Comparison of ENCODE assay signal across 8 mouse cellular contexts in the genomic region with DNA sequence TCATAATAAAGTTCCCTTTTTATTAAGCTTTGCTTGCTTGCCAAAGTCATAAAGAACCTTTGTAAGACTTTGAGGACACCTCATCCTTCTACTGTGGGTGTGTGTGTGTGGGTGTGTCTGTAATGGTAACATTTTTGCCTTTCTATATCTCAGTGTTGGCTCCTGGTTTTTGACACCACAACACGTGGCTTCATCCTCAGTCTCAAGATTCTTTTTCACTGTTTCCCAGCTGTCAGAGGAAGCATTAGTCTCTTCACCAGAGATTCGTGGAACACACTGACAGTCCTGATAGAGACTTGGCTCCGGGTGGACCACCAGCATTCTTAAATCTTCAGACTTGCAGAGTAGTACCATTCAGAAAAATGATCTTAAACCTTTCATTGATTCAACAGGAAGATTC. TPM values are rescaled to one million over a fixed set of nuclear protein-coding genes. Genes with fewer than 3 reads are reported as not detected.
DNase-seq lines count a peak whose midpoint lies in the region; ATAC-seq and TF ChIP-seq lines count a peak whose summit lies in the region.

No protein-coding gene starts in this region.

- no peak for DNase-seq in heart, adult 8-10 months (ENCODE audit: low spot score)
- no peak for DNase-seq in hindbrain, postnatal 0 days (ENCODE audit: low spot score)
- no peak for DNase-seq in midbrain, embryonic 14.5 days
- no peak for DNase-seq in ovary, postnatal 36 days (ENCODE audit: low spot score)
- no peak for DNase-seq in adrenal gland, postnatal 25 days
- DNase-seq in urinary bladder, postnatal 36 days (ENCODE audit: low spot score in 2 of 2), result no peak

- WGBS in heart, embryonic 13.5 days, result 15% methylated on average over 3 of the region's 3 CpGs
- 31% methylated on average over 3 of the region's 3 CpGs for WGBS in embryonic facial prominence, embryonic 12.5 days
- WGBS in hindbrain, postnatal 0 days, result 19% methylated on average over 3 of the region's 3 CpGs
- WGBS in midbrain, embryonic 14.5 days, result 24% methylated on average over 3 of the region's 3 CpGs

- H3K9ac ChIP-seq in heart, embryonic 13.5 days, result peak overlapping the region; percentile 24; the same call in 1 of the 2 replicates
- H3K9ac ChIP-seq in embryonic facial prominence, embryonic 12.5 days, result no peak overlapping the region
- H3K9ac ChIP-seq in hindbrain, postnatal 0 days (replicated peaks; ENCODE audit: low read length), result no peak overlapping the region
- H3K9ac ChIP-seq in midbrain, embryonic 14.5 days (replicated peaks; ENCODE audit: low read length), result no peak overlapping the region

- no peak for TF ChIP-seq CTCF in hindbrain, postnatal 0 days (IDR thresholded peaks at IDR 0.05; ENCODE audit: low read depth)

- peaks cover 7% of the 10 kb centered on the region for H3K36me3 ChIP-seq in heart, embryonic 13.5 days
- peaks cover 8% of the 10 kb centered on the region for H3K36me3 ChIP-seq in embryonic facial prominence, embryonic 12.5 days
- H3K36me3 ChIP-seq in hindbrain, postnatal 0 days (ENCODE audit: insufficient read depth, low read length), result 0 out of 2 replicates have a peak, but pooled peaks cover 7% of the 10 kb centered on the region
- H3K36me3 ChIP-seq in midbrain, embryonic 14.5 days (ENCODE audit: control insufficient read depth, insufficient read depth, low read length), result peaks cover 8% of the 10 kb centered on the region

- peak overlapping the region; percentile 84 for H3K4me2 ChIP-seq in heart, embryonic 13.5 days
- H3K4me2 ChIP-seq in embryonic facial prominence, embryonic 12.5 days (replicated peaks), result peak overlapping the region; percentile 93
- peak overlapping the region; percentile 80 for H3K4me2 ChIP-seq in hindbrain, postnatal 0 days (ENCODE audit: low read depth, low read length)
- H3K4me2 ChIP-seq in midbrain, embryonic 14.5 days (ENCODE audit: low read length), result peak overlapping the region; percentile 90

- H3K9me3 ChIP-seq in heart, embryonic 13.5 days, result no peaks in the 10 kb centered on the region
- H3K9me3 ChIP-seq in embryonic facial prominence, embryonic 12.5 days, result no peaks in the 10 kb centered on the region
- no peaks in the 10 kb centered on the region for H3K9me3 ChIP-seq in hindbrain, postnatal 0 days (ENCODE audit: low read length)
- H3K9me3 ChIP-seq in midbrain, embryonic 14.5 days (ENCODE audit: control insufficient read depth, low read length), result no peaks in the 10 kb centered on the region

- peak overlapping the region; percentile 67 for H3K4me3 ChIP-seq in heart, embryonic 13.5 days
- peak overlapping the region; percentile 81 for H3K4me3 ChIP-seq in embryonic facial prominence, embryonic 12.5 days
- H3K4me3 ChIP-seq in hindbrain, postnatal 0 days (ENCODE audit: low read length), result peak overlapping the region; percentile 61
- H3K4me3 ChIP-seq in midbrain, embryonic 14.5 days (replicated peaks; ENCODE audit: low read depth, low read length), result peak overlapping the region; percentile 61

- H3K27me3 ChIP-seq in heart, embryonic 13.5 days (replicated peaks), result no peaks in the 10 kb centered on the region
- no peaks in the 10 kb centered on the region for H3K27me3 ChIP-seq in embryonic facial prominence, embryonic 12.5 days
- H3K27me3 ChIP-seq in hindbrain, postnatal 0 days (ENCODE audit: insufficient read depth, low read length), result no peaks in the 10 kb centered on the region
- H3K27me3 ChIP-seq in midbrain, embryonic 14.5 days (ENCODE audit: control insufficient read depth, insufficient read depth, low read length), result no peaks in the 10 kb centered on the region

- no peak for ATAC-seq in heart, embryonic 13.5 days (ENCODE audit: extremely low read depth, insufficient number of reproducible peaks, low FRiP score, low TSS enrichment)
- 0 out of 2 replicates have a peak, but pooled peaks have one; percentile 25 for ATAC-seq in embryonic facial prominence, embryonic 12.5 days (ENCODE audit: insufficient number of reproducible peaks, insufficient read depth, low FRiP score, low TSS enrichment)
- no peak for ATAC-seq in hindbrain, postnatal 0 days
- ATAC-seq in midbrain, embryonic 14.5 days (ENCODE audit: low FRiP score, low TSS enrichment), result no peak; the same call in 1 of the 2 replicates

- H3K4me1 ChIP-seq in heart, embryonic 13.5 days, result peaks cover 22% of the 10 kb centered on the region
- peaks cover 10% of the 10 kb centered on the region for H3K4me1 ChIP-seq in embryonic facial prominence, embryonic 12.5 days
- H3K4me1 ChIP-seq in hindbrain, postnatal 0 days (ENCODE audit: insufficient read depth, low read length), result 0 out of 2 replicates have a peak, but pooled peaks cover 9% of the 10 kb centered on the region
- peaks cover 13% of the 10 kb centered on the region for H3K4me1 ChIP-seq in midbrain, embryonic 14.5 days (ENCODE audit: control insufficient read depth, insufficient read depth, low read length)

- no peak overlapping the region for H3K27ac ChIP-seq in heart, embryonic 13.5 days (replicated peaks)
- H3K27ac ChIP-seq in embryonic facial prominence, embryonic 12.5 days, result no peak overlapping the region
- 0 out of 2 replicates have a peak overlapping the region, but pooled peaks have one; percentile 11 for H3K27ac ChIP-seq in hindbrain, postnatal 0 days
- H3K27ac ChIP-seq in midbrain, embryonic 14.5 days (replicated peaks; ENCODE audit: low read depth, low read length), result no peak overlapping the region

RNA-seq across cellular contexts. Expression of gene Ints4, which starts 0.5 kb away (rescaled TPM):
- polyA plus RNA-seq in heart, embryonic 13.5 days (2015; fragmentation: Nextera tagmentation; extraction: Ambion mirVana), result 30.1 and 32.4 TPM in 2 replicates
- 10 to 100 TPM; 46.8 to 73.9 (median 67.8) TPM for total RNA-seq in heart, adult 8-10 months (2022)
- 58.3 and 63.5 TPM in 2 replicates for polyA plus RNA-seq in embryonic facial prominence, embryonic 12.5 days (2016; fragmentation: Nextera tagmentation; extraction: Ambion mirVana)
- total RNA-seq in hindbrain, postnatal 0 days (2014; rRNA removed), result 28.3 and 39.5 TPM in 2 replicates
- 29.3 and 30.2 TPM in 2 replicates for polyA plus RNA-seq in hindbrain, postnatal 0 days (2015; fragmentation: Nextera tagmentation; extraction: Ambion mirVana)
- polyA plus RNA-seq in midbrain, embryonic 14.5 days (2014; fragmentation: Nextera tagmentation; extraction: Ambion mirVana), result 32.5 and 49.3 TPM in 2 replicates
- 64.7 and 65.3 TPM in 2 replicates for total RNA-seq in adrenal gland, postnatal 25 days (2021)

RNA-seq across cellular contexts. Expression of gene Kctd14, which starts 29.2 kb away (rescaled TPM):
- polyA plus RNA-seq in heart, embryonic 13.5 days (2015; fragmentation: Nextera tagmentation; extraction: Ambion mirVana), result 1.4 TPM in 2 replicates
- under 1 TPM; 0.28 to 0.60 (median 0.49) TPM for total RNA-seq in heart, adult 8-10 months (2022)
- 1.9 and 2.2 TPM in 2 replicates for polyA plus RNA-seq in embryonic facial prominence, embryonic 12.5 days (2016; fragmentation: Nextera tagmentation; extraction: Ambion mirVana)
- 0.68 and 1.5 TPM in 2 replicates for total RNA-seq in hindbrain, postnatal 0 days (2014; rRNA removed)
- polyA plus RNA-seq in hindbrain, postnatal 0 days (2015; fragmentation: Nextera tagmentation; extraction: Ambion mirVana), result 2.6 and 3.1 TPM in 2 replicates
- polyA plus RNA-seq in midbrain, embryonic 14.5 days (2014; fragmentation: Nextera tagmentation; extraction: Ambion mirVana), result 0.93 and 1.1 TPM in 2 replicates
- 1.7 TPM in 2 replicates for total RNA-seq in adrenal gland, postnatal 25 days (2021)
